Mouse (Mus musculus): ENCODE data around the gene Wbp2.

DNA sequence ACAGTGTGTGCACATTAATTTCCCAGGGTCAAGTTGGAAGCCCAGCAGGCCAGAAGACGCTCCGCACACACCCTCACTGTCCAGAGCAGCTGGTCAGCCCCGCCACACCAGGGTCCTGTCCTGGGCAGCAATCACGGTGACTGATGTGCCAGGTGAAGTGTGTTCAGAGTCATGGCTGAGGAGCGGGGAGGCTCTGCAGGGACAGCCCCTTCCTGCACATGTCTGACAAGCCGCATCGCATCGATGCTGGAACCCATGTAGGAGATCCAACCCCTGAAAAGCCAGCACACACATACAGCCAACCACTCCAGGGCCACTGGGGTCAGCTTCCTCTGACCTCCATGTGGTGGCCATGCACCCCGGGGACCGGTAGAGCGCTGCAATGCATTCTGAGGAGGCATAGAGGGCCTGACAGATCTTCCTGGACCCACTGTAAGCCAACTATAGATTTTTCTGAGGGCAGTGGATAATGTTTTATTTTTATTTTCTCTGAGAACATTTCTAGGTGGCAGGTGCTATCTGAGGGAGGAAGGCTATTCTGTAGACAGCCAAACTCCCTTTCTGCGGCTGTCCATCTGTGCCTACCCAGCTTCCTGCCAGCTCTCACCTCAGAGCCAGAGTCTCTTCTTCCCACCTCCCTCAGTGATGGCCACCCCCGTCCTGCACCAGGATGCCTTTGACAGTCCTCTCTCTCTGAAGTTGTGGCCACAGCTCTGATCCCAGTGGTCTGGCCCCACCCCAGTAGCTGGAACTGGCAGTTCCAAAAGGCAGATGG, 25.0 kb downstream of the Wbp2 start:
- TF ChIP-seq CTCF (IDR thresholded peaks at IDR 0.05; ENCODE audit: low read depth, low read length) (no peak), GATA1 (IDR thresholded peaks at IDR 0.05; ENCODE audit: borderline replicate concordance, low read length) (no peak), TAL1 (conservative IDR thresholded peaks at IDR 0.05; ENCODE audit: low read depth, low read length) (no peak), POLR2AphosphoS5 (IDR thresholded peaks at IDR 0.05; ENCODE audit: insufficient replicate concordance, low read depth, low read length) (no peak)

All from G1E (cell line).